Mouse (Mus musculus): ENCODE measurements at regions not wholly inside any gene's neighbourhood (a gene's known extent, or its start where the extent isn't known, plus 50 kb on each side); places are given as distances from the start of the nearest gene placed in this dataset.

DNA sequence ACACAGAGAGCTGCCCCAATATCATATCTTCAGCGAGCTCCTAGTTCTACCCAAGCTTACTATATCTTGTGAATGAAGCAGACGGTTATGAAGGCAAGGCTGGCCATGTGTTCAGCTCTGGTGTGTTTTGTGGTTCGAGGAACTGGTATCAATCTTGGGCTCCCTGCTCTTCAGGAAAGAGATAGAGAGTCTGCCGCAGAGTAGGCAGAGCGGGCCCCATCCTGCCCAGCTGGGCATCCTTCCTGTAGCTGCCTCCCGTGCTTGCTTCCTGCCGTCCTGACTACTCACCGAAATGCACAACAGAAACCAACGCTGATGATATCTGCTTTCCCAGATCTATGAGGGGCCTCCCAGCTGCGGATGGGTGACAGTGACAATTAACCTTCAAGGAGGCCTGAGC is 60.3 kb downstream of the Snrpe start:
- no peak for DNase-seq

DNA sequence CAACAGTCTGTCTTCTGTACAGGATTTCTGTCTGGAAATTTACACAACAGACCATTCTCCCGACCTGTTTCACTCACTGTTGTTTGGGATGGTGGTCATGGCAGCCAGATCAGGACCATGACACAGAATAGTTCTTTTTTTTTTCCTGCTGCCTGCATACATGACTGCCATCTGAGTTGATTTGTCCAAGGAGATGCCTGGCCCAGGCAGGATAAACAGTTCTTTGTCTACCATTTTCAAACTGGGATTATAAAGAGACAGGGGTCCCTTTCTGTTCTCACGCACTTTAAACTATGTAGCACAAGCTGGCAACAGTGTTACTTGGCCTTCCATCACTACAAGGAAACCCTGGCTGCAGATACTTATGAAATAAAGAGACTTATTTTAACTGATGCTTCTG is 61.1 kb downstream of the Snrpe start:
- no peak for DNase-seq

DNA sequence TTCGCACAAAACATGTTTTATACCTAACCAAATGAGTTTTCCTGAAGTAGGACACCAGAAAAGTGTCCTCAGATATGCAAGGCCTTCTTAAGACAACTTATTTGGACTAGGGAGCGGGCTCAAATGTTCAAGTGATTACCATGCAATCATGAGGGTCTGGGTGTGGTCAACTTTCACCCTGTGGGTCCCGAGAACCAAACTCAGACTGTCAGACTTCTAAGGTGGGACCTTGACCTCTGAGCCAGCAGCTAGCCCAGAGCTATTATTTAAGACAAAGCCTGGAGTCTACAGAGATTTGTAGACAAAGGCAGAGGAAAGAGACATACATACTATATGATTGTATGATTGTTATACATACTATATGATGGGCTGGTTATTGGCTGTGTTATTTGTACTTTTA is 62.5 kb downstream of the Snrpe start:
- no peak for DNase-seq

DNA sequence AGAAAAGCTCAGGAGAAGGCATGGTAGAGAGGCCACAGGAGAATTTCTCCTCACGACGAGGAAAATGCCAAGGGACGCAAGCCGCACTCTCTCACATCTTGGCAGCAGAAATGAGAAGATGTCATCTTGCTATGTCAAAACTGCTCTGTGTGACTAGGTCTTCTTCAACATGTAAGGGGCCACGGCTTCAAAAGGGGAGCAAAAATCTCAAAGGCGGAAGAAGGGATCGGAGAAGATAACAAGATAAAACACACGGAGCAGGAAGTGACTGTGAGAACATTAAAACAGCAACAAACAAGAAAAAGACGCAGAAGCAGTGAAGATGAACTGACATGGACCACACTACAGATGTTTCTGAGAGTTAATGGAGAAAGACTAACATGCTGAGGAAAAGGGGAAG is 65.1 kb downstream of the Snrpe start:
- no peak for DNase-seq

DNA sequence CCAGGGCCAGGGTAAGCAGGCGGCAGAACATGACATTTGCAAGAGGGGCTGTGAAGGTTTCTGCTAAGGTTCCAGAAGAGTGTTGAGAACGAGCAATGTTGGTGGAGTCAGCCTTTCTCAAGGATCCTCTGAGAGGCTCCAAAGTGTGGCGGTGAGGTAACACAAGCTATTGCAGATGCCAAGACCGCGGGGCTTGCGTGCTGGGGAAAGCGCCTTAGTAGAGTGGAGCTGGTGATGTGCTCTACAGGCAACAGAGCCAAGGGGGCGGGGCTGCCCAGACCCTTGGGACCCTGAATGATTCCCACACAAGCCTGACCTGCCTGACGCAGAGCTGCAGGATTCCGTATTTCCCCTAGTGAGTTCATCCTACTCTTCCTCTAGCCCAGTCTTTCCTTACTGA is 66.3 kb downstream of the Snrpe start:
- DNase-seq = no peak

DNA sequence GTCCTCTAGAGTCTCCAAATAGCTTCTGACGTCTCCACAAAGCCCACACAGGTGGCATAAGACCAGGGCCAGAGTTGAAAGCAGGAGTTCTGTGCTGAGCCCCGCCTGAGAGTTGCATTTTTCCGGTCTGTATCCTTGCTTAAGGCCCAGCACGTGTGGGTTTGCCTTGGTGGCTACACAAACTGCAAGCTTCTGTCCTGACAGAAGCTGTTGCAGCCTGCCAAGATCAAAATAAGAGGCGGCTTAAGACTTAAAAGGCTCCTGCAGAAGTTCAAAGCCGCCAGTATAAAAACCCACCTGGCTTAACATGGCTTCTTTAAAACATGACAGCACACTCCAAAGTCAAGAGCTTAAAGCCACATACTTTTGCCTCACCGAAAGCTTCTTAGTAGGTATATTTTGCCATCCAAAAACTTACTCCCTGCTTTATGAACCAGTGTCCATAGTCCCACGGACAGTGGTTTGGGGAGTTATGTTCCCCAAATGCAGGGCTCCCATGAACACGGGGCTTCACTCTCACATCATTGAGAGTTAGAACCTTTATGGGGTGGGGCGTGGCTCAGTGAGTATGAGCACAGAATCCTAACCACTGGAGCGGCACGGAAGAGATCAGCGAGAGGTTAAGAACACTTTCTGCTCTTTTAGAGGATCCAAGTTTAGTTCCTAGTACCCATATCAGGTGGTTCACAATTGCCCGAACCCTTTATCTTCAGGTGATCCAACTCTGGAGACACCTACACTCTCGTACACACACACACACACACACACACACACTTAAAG is 67.9 kb downstream of the Snrpe start:
- DNase-seq = no peak

DNA sequence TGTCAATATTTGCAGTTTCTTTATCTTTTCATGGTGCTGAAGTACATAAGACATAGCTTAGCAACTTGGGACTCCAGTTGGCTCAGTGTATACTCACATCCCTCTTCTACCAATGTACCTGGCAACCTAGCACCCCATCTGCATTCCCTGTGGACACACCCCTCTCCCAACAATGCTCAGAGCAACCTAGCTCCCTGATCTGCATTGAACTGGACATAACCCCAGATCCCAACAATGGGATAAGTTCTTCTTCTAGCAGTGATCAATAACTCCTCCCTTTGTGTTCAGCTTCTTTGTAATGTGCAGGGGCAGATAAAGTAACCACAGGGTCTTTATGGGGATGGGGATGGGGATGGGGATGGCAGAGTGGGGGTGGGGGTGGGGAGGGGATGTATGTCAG is 79.4 kb downstream of the Snrpe start:
- no peak for DNase-seq

DNA sequence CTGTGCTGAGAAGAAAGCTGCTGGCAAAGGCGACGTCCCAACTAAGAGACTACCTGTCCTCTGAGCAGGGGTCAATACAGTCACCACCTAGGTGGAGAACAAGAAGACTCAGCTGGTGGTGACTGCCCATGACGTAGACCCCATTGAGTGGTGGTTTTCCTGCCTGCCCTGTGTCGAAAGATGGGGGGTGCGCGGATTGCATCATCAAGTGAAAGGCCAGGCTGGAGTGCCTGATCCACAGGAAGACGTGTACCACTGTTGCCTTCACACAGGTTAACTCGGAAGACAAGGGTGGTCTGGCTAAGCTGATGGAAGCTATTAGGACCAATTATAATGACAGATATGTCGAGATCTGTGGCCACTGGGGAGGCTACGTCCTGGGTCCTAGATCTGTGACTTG is 80.3 kb downstream of the Snrpe start:
- DNase-seq = no peak

DNA sequence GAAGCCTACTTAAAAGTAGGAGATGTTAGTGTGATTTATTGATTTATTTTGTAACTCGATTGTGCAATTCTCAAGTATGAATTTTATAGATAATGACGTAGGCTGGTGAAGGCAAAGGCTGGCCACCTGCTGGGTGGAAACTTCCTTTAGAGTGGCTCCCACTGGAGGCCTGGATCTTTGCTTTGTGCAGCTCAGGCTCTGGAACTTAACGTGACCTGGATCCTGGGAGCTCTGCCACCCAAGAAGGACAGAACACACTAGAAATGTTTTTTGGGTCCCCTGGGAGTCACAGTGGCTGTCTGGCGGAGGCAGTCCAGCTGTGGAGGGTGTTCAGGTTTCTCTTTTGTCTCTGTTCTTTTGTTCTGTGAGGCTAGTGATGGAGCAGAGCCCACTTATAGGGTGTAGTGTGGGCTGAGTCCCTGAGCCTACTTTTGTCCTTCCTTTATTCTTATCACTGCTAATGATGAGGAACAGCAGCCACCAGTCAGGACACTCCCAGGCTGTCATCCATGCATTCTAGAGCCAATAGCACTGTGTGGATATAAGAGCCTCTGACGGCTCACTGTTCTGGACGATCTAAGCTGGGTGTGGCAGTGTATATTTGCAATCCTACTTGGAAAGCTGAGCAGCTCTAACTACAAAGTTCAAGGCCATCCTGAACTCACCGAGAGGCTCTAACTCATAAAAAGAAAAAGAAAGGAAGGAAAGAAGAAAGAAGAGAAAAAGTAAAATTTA is 82.3 kb downstream of the Snrpe start:
- no peak for DNase-seq

GRCm38 (mm10) chr1:133522825-133523224 is 87.3 kb downstream of the Snrpe start:
- no peak for DNase-seq

DNA sequence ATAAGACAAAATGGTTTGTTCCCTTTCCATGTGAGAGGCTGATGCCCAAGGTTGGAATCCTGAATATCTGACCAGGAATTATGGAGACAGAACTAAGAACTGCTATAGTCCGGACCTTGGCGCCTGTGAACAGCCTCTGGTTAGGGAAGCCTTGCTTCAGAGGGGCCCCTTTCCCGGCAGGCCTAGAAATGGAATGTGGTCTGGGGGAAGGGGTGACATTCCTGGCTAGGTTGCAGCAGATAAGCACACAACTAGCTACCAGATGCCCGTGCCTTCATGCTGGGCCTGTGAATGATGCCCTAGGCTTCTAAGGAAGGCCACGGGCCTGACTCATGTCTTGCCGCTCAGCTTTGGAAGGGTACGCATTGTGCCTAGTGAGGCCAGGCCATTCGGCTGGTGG is 89.4 kb downstream of the Snrpe start:
- no peak for DNase-seq

GRCm38 (mm10) chr1:133517020-133517419 is 92.8 kb upstream of the Sox13 start:
- no peak for DNase-seq

DNA sequence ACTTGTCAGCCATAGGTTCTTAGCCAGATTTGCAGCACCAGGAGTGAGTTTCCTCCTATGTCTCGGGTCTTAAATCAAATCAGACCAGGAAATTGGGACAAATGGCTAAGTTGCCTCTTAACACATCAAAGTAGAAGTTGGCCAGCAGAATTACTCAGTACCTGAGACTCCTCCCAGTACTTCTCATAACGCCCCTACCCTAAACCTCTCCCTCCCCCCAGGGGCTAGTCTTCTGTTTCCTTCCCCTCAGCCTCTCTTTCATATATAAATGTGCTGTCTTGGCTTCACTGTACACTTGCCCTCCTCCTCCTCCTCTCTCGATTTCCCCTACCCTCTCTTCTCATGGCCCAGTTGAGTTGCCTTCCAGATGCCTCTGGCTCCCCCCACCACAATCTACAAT is 79.9 kb upstream of the Sox13 start:
- no peak for DNase-seq

DNA sequence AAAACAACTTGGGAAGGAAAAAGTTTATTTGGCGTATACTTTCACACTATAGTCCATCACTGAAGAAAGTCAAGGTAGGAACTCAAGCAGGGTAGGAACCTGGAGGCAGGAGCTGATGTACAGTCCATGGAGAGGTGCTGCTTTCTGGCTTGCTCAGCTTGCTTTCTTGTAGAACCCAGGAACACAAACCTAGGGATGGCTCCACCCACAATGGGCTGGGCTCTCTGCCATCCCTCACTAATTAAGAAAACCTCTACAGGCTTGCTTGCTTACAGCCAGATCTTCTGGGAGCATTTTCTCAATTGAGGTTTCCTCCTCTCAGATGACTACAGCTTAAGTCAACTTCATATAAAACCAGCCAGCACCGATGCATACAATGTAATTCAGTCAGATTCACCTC is 79.2 kb upstream of the Sox13 start:
- peak; percentile 3 for DNase-seq

DNA sequence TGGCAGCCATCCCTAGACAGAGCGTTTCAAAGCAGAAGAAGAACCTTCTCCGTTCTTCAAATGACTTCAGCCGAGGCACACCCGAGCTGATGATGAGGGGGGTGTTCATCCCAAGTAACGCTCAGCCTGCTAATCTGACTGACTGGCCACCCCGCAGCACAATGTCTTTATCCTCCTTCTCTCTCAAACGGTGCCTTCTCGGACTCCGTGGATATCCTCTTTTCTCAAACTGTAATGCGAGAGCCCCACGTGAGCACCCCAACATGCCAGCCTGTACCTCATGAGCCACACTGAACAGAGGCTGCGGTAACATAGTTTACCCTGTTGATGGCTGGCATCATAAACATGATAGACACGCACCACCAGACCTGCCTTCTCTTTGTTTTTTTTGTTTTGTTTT is 76.8 kb upstream of the Sox13 start:
- DNase-seq = no peak

- DNase-seq = peak; percentile 7
Measured at GRCm38 (mm10) chr1:133492986-133493741, 69.0 kb upstream of the Sox13 start.

DNA sequence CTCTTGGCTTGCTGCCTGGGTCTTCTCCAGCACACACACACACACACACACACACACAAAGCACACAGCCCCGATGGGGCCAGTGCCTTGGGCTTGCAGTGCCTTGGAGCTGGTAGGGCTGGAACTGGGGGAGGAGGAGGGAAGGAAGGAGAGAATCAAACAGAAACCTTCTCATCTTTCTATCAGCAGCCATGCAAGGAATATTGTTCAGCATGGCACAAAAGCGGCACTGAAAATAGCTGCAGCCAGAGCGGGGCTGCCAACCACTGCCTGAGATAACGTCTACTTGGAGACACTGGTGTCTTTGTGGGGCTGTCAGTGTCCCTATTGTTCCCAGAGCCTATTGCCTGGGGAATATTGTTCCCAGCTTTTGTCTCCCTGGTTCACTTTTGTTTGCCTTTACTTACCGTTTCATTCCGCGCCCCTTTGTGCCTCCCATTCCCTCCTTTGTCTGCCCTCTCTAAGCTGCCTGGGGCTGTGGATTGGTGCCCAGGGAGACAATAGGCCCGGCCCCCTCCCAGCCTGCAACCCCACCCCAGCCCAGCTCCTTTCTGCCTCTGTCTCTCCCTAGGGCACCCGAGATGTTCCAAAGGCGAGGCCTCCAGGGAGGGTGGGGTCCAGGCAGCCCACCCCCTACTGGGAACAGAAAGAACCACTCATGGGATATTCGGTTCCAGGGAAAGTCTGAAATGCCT is 68.3 kb upstream of the Sox13 start:
- peak; percentile 72 for DNase-seq

DNA sequence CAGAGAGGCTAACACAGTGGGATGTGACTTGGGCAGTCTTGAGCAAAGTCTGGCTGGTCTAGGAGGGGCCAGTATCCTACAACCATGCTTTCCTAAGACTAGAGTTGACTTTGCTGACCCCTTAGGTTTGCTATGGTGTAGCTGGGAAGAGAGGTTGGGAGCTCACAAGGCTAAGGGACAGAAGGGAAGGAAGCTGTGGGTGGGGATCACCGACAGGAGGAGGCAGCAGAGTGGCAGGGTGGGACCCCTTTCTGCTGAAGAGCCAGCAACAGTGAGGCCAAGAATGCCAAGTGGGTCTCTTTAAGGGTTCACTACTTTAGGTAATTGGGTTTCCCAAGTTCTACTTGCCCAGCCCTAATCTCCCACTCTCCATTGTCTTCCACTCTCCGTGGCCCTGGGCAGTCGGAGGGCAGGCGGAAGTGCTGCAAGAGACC is 67.7 kb upstream of the Sox13 start:
- no peak for DNase-seq

DNA sequence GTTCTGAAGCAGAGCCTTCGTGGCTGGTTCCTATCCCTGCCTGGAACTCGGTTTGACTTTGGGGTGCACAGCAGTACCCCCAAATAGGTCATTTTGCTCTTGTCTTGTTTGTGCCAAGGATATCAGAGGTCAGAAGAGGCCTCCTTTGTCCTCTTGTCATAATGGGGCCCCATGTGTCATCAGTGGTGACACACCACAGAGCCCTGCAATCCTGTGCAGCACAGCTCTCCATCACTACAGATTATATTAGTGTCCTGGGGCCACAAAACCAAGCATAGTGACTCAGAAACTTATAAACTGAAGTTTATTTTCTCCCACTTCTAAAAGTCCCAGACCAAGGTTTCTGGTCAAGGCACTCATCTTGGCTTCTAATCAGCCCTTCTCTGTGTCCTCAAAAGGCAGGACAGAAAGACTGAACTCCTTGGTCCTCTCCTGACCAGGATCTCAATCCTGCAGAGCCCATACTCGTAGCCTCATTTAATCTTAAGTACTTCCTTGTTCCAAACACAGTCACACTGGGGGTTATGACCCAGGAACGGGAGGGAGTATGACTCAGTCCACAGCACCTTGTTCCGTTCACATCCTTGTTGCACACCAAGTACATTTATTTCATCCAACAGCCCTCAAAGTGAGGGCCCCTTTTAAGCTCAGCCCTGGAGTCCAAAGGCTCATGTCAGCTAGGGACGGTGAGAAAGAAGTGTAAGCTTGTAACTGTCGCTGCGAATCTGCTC is 63.2 kb upstream of the Sox13 start:
- DNase-seq = no peak

GRCm38 (mm10) chr1:133486370-133486769 is 62.2 kb upstream of the Sox13 start:
- no peak for DNase-seq

DNA sequence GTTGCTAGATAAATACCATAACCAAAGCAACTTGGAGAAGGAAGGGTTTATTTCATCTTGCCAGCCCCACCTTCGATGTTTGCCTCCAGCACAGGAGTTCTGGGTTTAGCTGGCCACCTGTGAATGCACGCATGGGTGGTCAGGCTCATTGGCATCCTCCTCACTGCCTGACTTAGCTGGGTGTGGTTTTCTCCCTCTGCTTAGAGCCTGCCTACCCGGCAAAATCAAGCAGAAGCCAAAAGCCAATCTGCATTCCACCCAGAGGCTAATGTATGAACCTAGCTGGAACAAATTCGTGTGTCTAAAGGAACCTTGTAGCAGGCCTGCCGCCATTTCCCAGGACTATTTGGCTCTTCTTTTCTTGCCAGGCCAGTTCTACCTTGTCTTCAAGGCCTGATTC is 58.7 kb upstream of the Sox13 start:
- DNase-seq = no peak

DNA sequence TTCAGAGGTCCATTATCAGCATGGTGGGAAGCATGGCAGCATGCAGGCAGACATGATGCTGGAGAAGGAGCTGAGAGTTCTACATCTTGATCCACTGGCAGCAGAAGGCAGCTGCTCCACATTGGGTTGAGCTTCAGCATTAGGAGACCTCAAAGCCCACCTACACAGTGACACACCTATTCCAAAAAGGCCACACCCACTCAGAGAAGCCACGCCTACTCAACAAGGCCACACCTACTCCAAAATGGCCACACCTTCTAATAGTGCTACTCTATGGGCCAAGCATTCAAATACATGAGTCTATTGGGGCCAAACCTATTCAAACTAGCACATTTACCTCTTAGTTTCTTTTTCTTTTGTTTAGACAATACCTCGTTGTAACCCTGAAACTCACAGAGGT is 50.4 kb upstream of the Sox13 start:
- no peak for DNase-seq
